Mouse (Mus musculus) MEL (cell line): ENCODE data around the gene Rgl1. TPM values are rescaled to one million over a fixed set of nuclear protein-coding genes. Genes with fewer than 3 reads are reported as not detected.

Experiments used
- DNase-seq: peaks from one replicate; pipeline ENCODE4 v3.0.0; 2011; ENCODE audit warnings: low read depth, low spot score
- H3K27ac ChIP-seq: 2 replicates; pipeline ENCODE4 v1.5.1; 2012; ENCODE audit warnings: low read depth, mild to moderate bottlenecking, control low read depth, low read length, moderate library complexity; ENCODE audit not compliant: control insufficient read depth
- H3K27me3 ChIP-seq, 2 experiments: fragments of 150-350 bp in 1 of 2; sonication (generic) in 1 of 2; 2 replicates each; pipeline ENCODE4 v1.6.1; 2012; ENCODE audit warnings: low read length in 2 of 2, mild to moderate bottlenecking in 2 of 2, improper control_type of control experiment in 1 of 2, moderate library complexity in 1 of 2; ENCODE audit not compliant: insufficient read depth in 2 of 2, control insufficient read depth in 1 of 2
- H3K36me3 ChIP-seq, 2 experiments: 2 replicates each; pipeline ENCODE4 v1.6.1; 2012 to 2014; ENCODE audit warnings: low read length in 2 of 2, improper control_type of control experiment in 1 of 2, inconsistent platforms in 1 of 2, mild to moderate bottlenecking in 1 of 2; ENCODE audit not compliant: insufficient read depth in 2 of 2, control insufficient read depth in 1 of 2
- H3K4me1 ChIP-seq, 2 experiments: fragments of 150-350 bp in 1 of 2; sonication (generic) in 1 of 2; 2 replicates each; pipeline ENCODE4 v1.6.1; 2012; ENCODE audit warnings: low read length in 2 of 2, improper control_type of control experiment in 1 of 2, mild to moderate bottlenecking in 1 of 2; ENCODE audit not compliant: insufficient read depth in 2 of 2, control insufficient read depth in 1 of 2
- H3K4me3 ChIP-seq, 2 experiments: fragments of 150-350 bp in 1 of 2; sonication (generic) in 1 of 2; 2 replicates each; pipeline ENCODE4 v1.5.1; 2012; ENCODE audit warnings: low read depth in 2 of 2, low read length in 2 of 2, mild to moderate bottlenecking in 2 of 2, moderate library complexity in 2 of 2, control low read depth in 1 of 2, improper control_type of control experiment in 1 of 2; ENCODE audit not compliant: control insufficient read depth in 1 of 2, insufficient read depth in 1 of 2
- H3K79me2 ChIP-seq: 2 replicates; pipeline ENCODE4 v1.6.1; 2012; ENCODE audit warnings: mild to moderate bottlenecking, low read length, moderate library complexity; ENCODE audit not compliant: control insufficient read depth, poor library complexity, insufficient read depth
- H3K9ac ChIP-seq: 2 replicates; pipeline ENCODE4 v1.6.1; 2012; ENCODE audit warnings: low read depth, mild to moderate bottlenecking, control low read depth, low read length, moderate library complexity; ENCODE audit not compliant: control insufficient read depth, poor library complexity, severe bottlenecking
- H3K9me3 ChIP-seq: fragments of 150-350 bp; sonication (generic); replicated peaks from 2 replicates; pipeline ENCODE4 v1.6.1; 2012; ENCODE audit warnings: mild to moderate bottlenecking, low read length, improper control_type of control experiment, moderate library complexity; ENCODE audit not compliant: insufficient read depth
- BHLHE40 ChIP-seq: IDR thresholded peaks from 2 replicates; pipeline ENCODE4 v1.6.1; 2012; ENCODE audit warnings: low read depth, mild to moderate bottlenecking, inconsistent platforms, low read length, improper control_type of control experiment, borderline replicate concordance
- GABPA ChIP-seq: IDR thresholded peaks from 2 replicates; pipeline ENCODE4 v1.6.1; 2012; ENCODE audit warnings: low read depth, mild to moderate bottlenecking, inconsistent platforms, low read length, improper control_type of control experiment, moderate library complexity
- GATA1 ChIP-seq: IDR thresholded peaks from 2 replicates; pipeline ENCODE4 v1.6.1; 2011; ENCODE audit warnings: low read depth, low read length, improper control_type of control experiment
- MAZ ChIP-seq: IDR thresholded peaks from 2 replicates; pipeline ENCODE4 v1.6.1; 2012; ENCODE audit warnings: low read depth, mild to moderate bottlenecking, inconsistent platforms, low read length, improper control_type of control experiment
- MXI1 ChIP-seq: IDR thresholded peaks from 2 replicates; pipeline ENCODE4 v1.6.1; 2011; ENCODE audit warnings: mild to moderate bottlenecking, low read depth, low read length, improper control_type of control experiment
- NELFE ChIP-seq: IDR thresholded peaks from 2 replicates; pipeline ENCODE4 v1.6.1; 2011; ENCODE audit warnings: low read depth, low read length, improper control_type of control experiment
- NRF1 ChIP-seq: IDR thresholded peaks from 2 replicates; pipeline ENCODE4 v1.6.1; 2014; ENCODE audit warnings: low read depth, mild to moderate bottlenecking, inconsistent platforms, low read length, improper control_type of control experiment, moderate library complexity; ENCODE audit not compliant: poor library complexity, insufficient read depth, severe bottlenecking
- POLR2A ChIP-seq, 2 experiments: IDR thresholded peaks; 2 replicates each; pipeline ENCODE4 v1.6.1; 2011 to 2012; ENCODE audit warnings: low read length in 2 of 2, mild to moderate bottlenecking in 2 of 2, control low read depth in 1 of 2, improper control_type of control experiment in 1 of 2, low read depth in 1 of 2, moderate library complexity in 1 of 2; ENCODE audit not compliant: control insufficient read depth in 1 of 2, insufficient read depth in 1 of 2, poor library complexity in 1 of 2
- POLR2AphosphoS2 ChIP-seq: IDR thresholded peaks from 2 replicates; pipeline ENCODE4 v1.6.1; 2011; ENCODE audit warnings: low read length, improper control_type of control experiment
- RCOR1 ChIP-seq: IDR thresholded peaks from 2 replicates; pipeline ENCODE4 v1.6.1; 2012; ENCODE audit warnings: low read depth, mild to moderate bottlenecking, inconsistent platforms, low read length, improper control_type of control experiment
- SIN3A ChIP-seq: IDR thresholded peaks from 2 replicates; pipeline ENCODE4 v1.6.1; 2012; ENCODE audit warnings: low read length, improper control_type of control experiment, inconsistent platforms
- TBP ChIP-seq: IDR thresholded peaks from 2 replicates; pipeline ENCODE4 v1.8.0; 2011; ENCODE audit warnings: low read depth, low read length, improper control_type of control experiment
- UBTF ChIP-seq: IDR thresholded peaks from 2 replicates; pipeline ENCODE4 v1.6.1; 2012; ENCODE audit warnings: low read depth, mild to moderate bottlenecking, inconsistent platforms, low read length, improper control_type of control experiment, moderate library complexity, borderline replicate concordance; ENCODE audit not compliant: insufficient read depth
- polyA plus RNA-seq, 2 experiments: library from polyadenylated mRNA; stranded (reverse) in 1 of 2; unstranded in 1 of 2; fragments of >175 nt in 1 of 2; fragments of >200 nt in 1 of 2; gene quantifications; 2 replicates each; pipeline versions ENCODE4 v1.2.1 to v1.2.4; 2012; ENCODE audit warnings: low replicate concordance in 2 of 2, low read depth in 1 of 2; ENCODE audit not compliant: insufficient read length in 2 of 2, insufficient read depth in 1 of 2, missing spikeins in 1 of 2
- total RNA-seq: library from RNA; depleted of rRNA; stranded (reverse); fragments of 300-350 nt; gene quantifications from 2 replicates; pipeline ENCODE4 v1.2.3, GENCODE M21; 2012

The Rgl1 gene
- total and polyA plus RNA-seq, 3 experiments: 0.12 to 0.39 TPM; not detected in 1

DNA sequence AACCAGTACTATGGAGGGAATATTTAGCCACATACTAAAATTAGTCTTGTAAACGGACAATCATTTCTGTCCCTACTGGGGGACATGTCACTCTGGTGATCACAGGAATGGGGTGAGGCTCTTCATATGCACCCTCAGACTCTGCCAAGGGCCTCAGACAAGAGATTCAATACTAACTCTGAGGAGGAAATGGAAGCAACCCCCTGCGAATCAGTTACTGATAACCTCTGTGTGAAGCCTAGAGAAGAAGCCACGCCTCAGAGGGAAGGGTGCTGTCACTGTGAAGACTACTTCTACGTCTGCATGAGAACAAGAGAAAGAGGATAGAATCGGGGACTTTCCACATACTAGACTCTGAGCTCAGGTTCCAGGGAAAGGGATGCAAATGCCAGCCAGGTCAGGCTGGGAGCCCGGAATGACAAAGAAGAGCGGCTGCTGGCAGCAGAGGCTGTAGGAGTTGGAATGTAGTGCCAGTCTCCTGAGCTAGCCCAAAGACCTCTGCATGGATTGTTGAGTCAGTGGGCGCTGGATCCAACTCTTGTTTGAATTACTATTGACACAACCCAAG, 29.6 kb upstream of the Rgl1 start (continued):
- TF ChIP-seq TBP (0 out of 2 replicates have a peak, but pooled peaks have one; percentile 43), MXI1 (peak; percentile 57; the same call in 1 of the 2 replicates), UBTF (no peak), NELFE (no peak), SIN3A (peak; percentile 74), POLR2A (IDR thresholded peaks at IDR 0.05; ENCODE audit: control insufficient read depth in 1 of 2, insufficient read depth in 1 of 2, low read depth in 1 of 2, low read length in 2 of 2, poor library complexity in 1 of 2) (peak in 1 of 2 experiments; percentile 31; a peak in 1 of 4 replicates), GATA1 (peak; percentile 85), NRF1 (no peak)

DNA sequence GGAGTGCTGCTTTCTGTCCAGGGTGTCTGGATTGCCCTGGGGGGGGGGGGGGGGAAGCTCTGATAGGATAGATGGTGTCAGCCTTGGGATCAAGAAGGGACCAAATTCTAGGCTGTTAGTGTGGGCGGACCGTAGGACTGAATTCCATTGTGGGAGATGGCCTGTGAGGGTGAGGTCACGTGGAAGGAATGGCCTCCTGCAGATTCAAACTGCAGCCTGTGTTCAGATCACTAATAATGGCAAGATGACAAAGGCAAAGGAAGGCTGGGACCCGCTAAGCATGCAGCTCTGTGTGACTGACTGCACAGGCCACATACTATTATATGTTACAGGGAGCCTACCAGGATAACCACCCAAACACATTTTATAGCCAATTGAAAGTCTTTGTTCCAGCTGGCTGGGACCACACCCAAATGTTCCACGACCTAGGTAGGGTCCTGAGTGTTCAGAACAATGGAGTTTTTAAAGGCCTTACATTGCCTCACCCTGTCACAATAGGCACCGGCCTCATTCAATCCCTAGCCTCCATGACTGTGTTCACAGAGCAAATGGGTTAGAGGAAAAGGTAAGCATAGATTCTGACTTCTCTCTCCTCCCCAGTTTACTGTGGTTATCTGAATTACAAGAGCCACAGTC, 27.5 kb upstream of the Rgl1 start:
- TF ChIP-seq BHLHE40 (no peak), GABPA (no peak), RCOR1 (no peak)
- H3K27ac ChIP-seq: peak overlapping the region; percentile 7; the same call in 1 of the 2 replicates

DNA sequence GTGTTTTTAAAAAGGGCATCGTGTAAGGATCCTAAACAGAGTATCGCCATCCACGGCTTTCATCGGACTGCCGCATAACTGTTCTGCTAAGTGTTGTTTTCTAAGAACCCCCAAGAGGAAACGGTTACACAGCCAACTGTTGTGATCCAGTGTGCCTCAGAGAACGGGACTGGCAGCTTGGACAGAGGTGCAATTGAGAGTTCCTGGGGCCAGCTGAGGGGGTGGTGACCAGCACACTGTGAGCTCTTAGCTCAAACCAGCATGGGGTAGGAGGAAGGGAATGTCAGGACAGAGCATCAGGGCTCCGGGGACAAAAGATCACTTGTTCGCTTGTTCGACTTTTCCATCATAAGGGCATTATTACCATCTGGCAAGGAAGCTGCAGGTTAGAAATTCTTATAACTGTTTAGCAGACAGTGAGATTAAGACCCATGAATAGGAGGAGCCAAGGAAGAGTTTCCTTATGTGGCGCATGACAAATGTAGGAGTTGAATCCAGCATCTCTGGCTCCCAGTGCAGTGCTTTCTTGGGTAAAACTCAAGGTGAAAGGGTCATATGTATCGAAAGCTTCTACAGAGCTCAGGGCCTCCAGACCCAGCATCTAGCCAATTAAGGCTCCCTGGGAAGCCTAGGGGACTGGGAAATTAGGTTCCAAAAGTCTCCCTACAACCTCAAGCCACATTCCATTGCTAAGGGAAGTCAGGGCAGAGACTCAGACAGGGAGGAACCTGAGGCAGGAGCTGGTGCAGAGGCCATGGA, 26.8 kb upstream of the Rgl1 start:
- H3K9ac ChIP-seq: no peak overlapping the region
- no peak overlapping the region for H3K27ac ChIP-seq
- no peaks in the 10 kb centered on the region for H3K9me3 ChIP-seq
- H3K27me3 ChIP-seq: no peaks in the 10 kb centered on the region
- no peak for DNase-seq
- no peak for TF ChIP-seq POLR2AphosphoS2
- no peak for TF ChIP-seq MXI1
- TF ChIP-seq NELFE: no peak
- TF ChIP-seq MAZ: no peak
- TF ChIP-seq TBP: no peak
- H3K4me1 ChIP-seq: peaks cover 22 to 48% of the 10 kb centered on the region in 2 experiments
- H3K4me3 ChIP-seq: no peak overlapping the region
- H3K36me3 ChIP-seq: peaks cover 0 to 31% of the 10 kb centered on the region in 2 experiments; a peak in 2 of 4 replicates
- H3K79me2 ChIP-seq: no peaks in the 10 kb centered on the region

More for the DNA sequence above, 27.5 kb upstream of the Rgl1 start:
- no peaks in the 10 kb centered on the region for H3K9me3 ChIP-seq
- H3K27me3 ChIP-seq: no peaks in the 10 kb centered on the region
- no peak overlapping the region for H3K9ac ChIP-seq
- H3K79me2 ChIP-seq: no peaks in the 10 kb centered on the region
- DNase-seq: no peak
- no peak overlapping the region for H3K4me3 ChIP-seq
- H3K4me1 ChIP-seq: peaks cover 22 to 53% of the 10 kb centered on the region in 2 experiments
- H3K36me3 ChIP-seq: peaks cover 0 to 36% of the 10 kb centered on the region in 2 experiments; a peak in 2 of 4 replicates
